Mouse (Mus musculus): ENCODE measurements around the gene Dcxr. TPM values are rescaled to one million over a fixed set of nuclear protein-coding genes. Genes with fewer than 3 reads are reported as not detected.
"Not testable (repeated sequence)": the region's sequence is repeated elsewhere in the genome, so short reads cannot be mapped to it uniquely, and the experiment has no call there.

The Dcxr gene
- 25.3 and 25.8 TPM in 2 replicates for polyA plus RNA-seq (2014; fragmentation: Nextera tagmentation; extraction: Ambion mirVana)

DNA sequence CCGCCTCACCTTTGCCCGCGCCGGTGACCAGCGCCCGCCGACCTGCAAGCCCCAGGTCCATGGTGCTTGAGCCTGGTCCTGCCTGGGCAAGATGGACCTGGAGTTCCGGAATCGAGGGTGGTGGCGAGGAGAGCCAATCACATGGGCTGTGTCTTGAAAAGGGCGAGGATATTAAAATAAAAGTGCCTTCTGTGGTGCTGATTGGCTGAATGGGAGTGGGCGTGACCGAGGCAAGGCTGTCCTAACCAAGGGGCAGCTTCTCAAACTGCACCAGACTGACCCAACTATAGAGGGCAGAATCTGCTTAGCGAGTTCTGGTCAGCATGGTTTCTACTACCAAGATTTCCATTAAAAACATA is at the start of gene Dcxr:
Gene Dcxr, minus strand, starts transcription at position 113 of the 359 bp plus-strand sequence.
- Histone ChIP-seq H3K27ac (ENCODE audit: low read depth) (no peak within 1 kb of the TSS), H3K4me3 (ENCODE audit: low read depth, low read length) (peak within 1 kb of the TSS; percentile 58), H3K4me2 (ENCODE audit: low read length) (peak within 1 kb of the TSS; percentile 84), H3K9ac (ENCODE audit: low read length) (peak within 1 kb of the TSS; percentile 40), H3K36me3 (ENCODE audit: control insufficient read depth, insufficient read depth, low read length) (no peaks in the 10 kb centered on the region), H3K4me1 (replicated peaks; ENCODE audit: control insufficient read depth, insufficient read depth, low read length) (peaks cover 8% of the 10 kb centered on the region), H3K27me3 (replicated peaks; ENCODE audit: control insufficient read depth, insufficient read depth, low read length) (peaks cover 4% of the 10 kb centered on the region; the same call in 1 of the 2 replicates), H3K9me3 (ENCODE audit: control insufficient read depth, low read length) (no peaks in the 10 kb centered on the region)
- DNase-seq (ENCODE audit: low spot score), result peak; percentile 86
- peak; percentile 84 for ATAC-seq (replicated peaks; ENCODE audit: low FRiP score, low TSS enrichment, low read depth)
- WGBS, result under 1% methylated on average over 14 of the region's 14 CpGs

GRCm38 (mm10) chr11:120775774-120776469 is 48.8 kb upstream of the Dcxr start:
- WGBS, result 23% methylated on average over 15 of the region's 15 CpGs
- H3K4me2 ChIP-seq (ENCODE audit: low read length), result 0 out of 2 replicates have a peak overlapping the region, but pooled peaks have one; percentile 23
- peak; percentile 99 for DNase-seq (ENCODE audit: low spot score)

DNA sequence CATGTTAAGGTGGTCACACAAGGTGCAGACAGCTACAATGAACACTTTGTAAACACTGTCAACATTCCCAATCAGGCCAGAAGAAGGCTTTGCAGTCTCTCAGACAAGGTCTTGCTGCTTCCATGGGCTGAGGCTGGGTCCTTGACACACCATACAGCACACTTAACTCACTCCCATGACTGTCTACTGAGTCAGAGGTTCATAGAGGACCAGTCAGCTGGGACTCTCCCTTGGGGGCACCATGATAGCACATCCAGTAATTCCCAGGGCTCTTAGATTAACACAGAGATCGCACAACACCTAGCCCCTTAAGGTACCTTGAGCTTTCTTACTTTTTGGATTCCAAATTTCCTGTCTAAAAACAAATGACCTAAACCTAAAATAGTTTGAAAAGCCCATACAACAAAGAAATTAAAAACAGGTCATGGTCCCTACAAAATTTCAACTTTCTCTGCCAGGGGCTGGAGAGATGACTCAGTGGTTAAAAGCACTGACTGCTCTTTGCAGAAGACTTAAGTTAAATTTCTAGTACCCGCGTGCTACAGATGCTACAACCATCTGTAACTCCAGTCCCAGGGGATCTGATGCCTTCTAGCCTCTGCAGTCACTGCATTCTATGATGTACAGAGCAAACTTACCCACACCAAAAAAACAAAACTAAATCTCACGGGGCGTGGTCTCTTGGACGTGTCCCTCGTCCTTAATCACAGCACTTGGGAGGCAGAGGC is 46.5 kb upstream of the Dcxr start:
- no peaks in the 10 kb centered on the region for H3K36me3 ChIP-seq (ENCODE audit: control insufficient read depth, insufficient read depth, low read length)
- no peak overlapping the region for H3K27ac ChIP-seq (ENCODE audit: low read depth)
- ATAC-seq (replicated peaks; ENCODE audit: low FRiP score, low TSS enrichment, low read depth) (no peak), DNase-seq (ENCODE audit: low spot score) (no peak)
- no peak overlapping the region for H3K9ac ChIP-seq (ENCODE audit: low read length)
- no peaks in the 10 kb centered on the region for H3K27me3 ChIP-seq (replicated peaks; ENCODE audit: control insufficient read depth, insufficient read depth, low read length)
- no peaks in the 10 kb centered on the region for H3K4me1 ChIP-seq (replicated peaks; ENCODE audit: control insufficient read depth, insufficient read depth, low read length)
- H3K9me3 ChIP-seq (ENCODE audit: control insufficient read depth, low read length), result no peaks in the 10 kb centered on the region
- no peak overlapping the region for H3K4me2 ChIP-seq (ENCODE audit: low read length)
- 88% methylated on average over 7 of the region's 7 CpGs for WGBS
- H3K4me3 ChIP-seq (ENCODE audit: low read depth, low read length), result no peak overlapping the region

More at GRCm38 (mm10) chr11:120775774-120776469, 48.8 kb upstream of the Dcxr start:
- no peak overlapping the region for H3K9ac ChIP-seq (ENCODE audit: low read length)
- no peaks in the 10 kb centered on the region for H3K9me3 ChIP-seq (ENCODE audit: control insufficient read depth, low read length)
- no peak overlapping the region for H3K4me3 ChIP-seq (ENCODE audit: low read depth, low read length)
- H3K4me1 ChIP-seq (replicated peaks; ENCODE audit: control insufficient read depth, insufficient read depth, low read length), result no peaks in the 10 kb centered on the region
- H3K27me3 ChIP-seq (replicated peaks; ENCODE audit: control insufficient read depth, insufficient read depth, low read length), result no peaks in the 10 kb centered on the region
- no peak overlapping the region for H3K27ac ChIP-seq (ENCODE audit: low read depth)
- 0 out of 2 replicates have a peak, but pooled peaks cover 9% of the 10 kb centered on the region for H3K36me3 ChIP-seq (ENCODE audit: control insufficient read depth, insufficient read depth, low read length)
- ATAC-seq (replicated peaks; ENCODE audit: low FRiP score, low TSS enrichment, low read depth), result peak; percentile 83

GRCm38 (mm10) chr11:120772749-120773148 is 45.7 kb upstream of the Dcxr start:
- no peaks in the 10 kb centered on the region for H3K27me3 ChIP-seq (replicated peaks; ENCODE audit: control insufficient read depth, insufficient read depth, low read length)
- H3K4me2 ChIP-seq (ENCODE audit: low read length), result no peak overlapping the region
- H3K4me1 ChIP-seq (replicated peaks; ENCODE audit: control insufficient read depth, insufficient read depth, low read length), result no peaks in the 10 kb centered on the region
- ATAC-seq (replicated peaks; ENCODE audit: low FRiP score, low TSS enrichment, low read depth) (no peak), DNase-seq (ENCODE audit: low spot score) (no peak)
- H3K4me3 ChIP-seq (ENCODE audit: low read depth, low read length), result no peak overlapping the region
- H3K9me3 ChIP-seq (ENCODE audit: control insufficient read depth, low read length), result no peaks in the 10 kb centered on the region
- 79% methylated on average over 3 of the region's 3 CpGs for WGBS
- H3K27ac ChIP-seq (ENCODE audit: low read depth), result no peak overlapping the region
- H3K36me3 ChIP-seq (ENCODE audit: control insufficient read depth, insufficient read depth, low read length), result no peaks in the 10 kb centered on the region
- H3K9ac ChIP-seq (ENCODE audit: low read length), result no peak overlapping the region

- DNase-seq (ENCODE audit: low spot score), result no peak
- no peaks in the 10 kb centered on the region for H3K36me3 ChIP-seq (ENCODE audit: control insufficient read depth, insufficient read depth, low read length)
- no peaks in the 10 kb centered on the region for H3K27me3 ChIP-seq (replicated peaks; ENCODE audit: control insufficient read depth, insufficient read depth, low read length)
- H3K4me2 ChIP-seq (ENCODE audit: low read length), result no peak overlapping the region
- WGBS, result 57% methylated on average over 1 of the region's 1 CpGs
- ATAC-seq (replicated peaks; ENCODE audit: low FRiP score, low TSS enrichment, low read depth), result peak; percentile 47; the same call in 1 of the 2 replicates
- H3K4me3 ChIP-seq (ENCODE audit: low read depth, low read length), result no peak overlapping the region
- H3K4me1 ChIP-seq (replicated peaks; ENCODE audit: control insufficient read depth, insufficient read depth, low read length), result no peaks in the 10 kb centered on the region
- no peaks in the 10 kb centered on the region for H3K9me3 ChIP-seq (ENCODE audit: control insufficient read depth, low read length)
- H3K9ac ChIP-seq (ENCODE audit: low read length), result no peak overlapping the region
- no peak overlapping the region for H3K27ac ChIP-seq (ENCODE audit: low read depth)
These were observed 41.1 kb upstream of the Dcxr start for GRCm38 (mm10) chr11:120768206-120768605.

DNA sequence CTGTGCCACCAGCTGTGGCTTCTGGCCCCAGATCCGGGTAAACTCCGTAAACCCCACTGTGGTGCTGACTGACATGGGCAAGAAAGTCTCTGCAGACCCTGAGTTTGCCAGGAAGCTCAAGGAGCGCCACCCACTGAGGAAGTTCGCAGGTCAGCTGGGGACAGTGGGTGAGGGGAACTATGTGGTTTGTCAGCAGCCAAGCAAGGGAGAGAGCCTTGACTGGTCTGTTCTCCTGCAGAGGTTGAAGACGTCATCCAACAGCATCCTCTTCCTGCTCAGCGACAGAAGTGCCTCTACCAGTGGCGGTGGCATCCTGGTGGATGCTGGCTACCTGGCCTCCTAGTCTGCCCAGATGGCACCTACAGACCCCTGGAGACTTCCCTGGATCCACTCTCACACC is 39.9 kb upstream of the Dcxr start:
- H3K4me1 ChIP-seq (replicated peaks; ENCODE audit: control insufficient read depth, insufficient read depth, low read length); H3K36me3 ChIP-seq (ENCODE audit: control insufficient read depth, insufficient read depth, low read length); H3K27me3 ChIP-seq (replicated peaks; ENCODE audit: control insufficient read depth, insufficient read depth, low read length); H3K4me3 ChIP-seq (ENCODE audit: low read depth, low read length); DNase-seq (ENCODE audit: low spot score); H3K4me2 ChIP-seq (ENCODE audit: low read length); H3K9me3 ChIP-seq (ENCODE audit: control insufficient read depth, low read length); H3K9ac ChIP-seq (ENCODE audit: low read length); ATAC-seq (replicated peaks; ENCODE audit: low FRiP score, low TSS enrichment, low read depth); H3K27ac ChIP-seq (ENCODE audit: low read depth): not testable (repeated sequence)
- 61% methylated on average over 3 of the region's 7 CpGs for WGBS

- not testable (repeated sequence) for H3K27ac ChIP-seq (ENCODE audit: low read depth)
- peak; percentile 53 for ATAC-seq (replicated peaks; ENCODE audit: low FRiP score, low TSS enrichment, low read depth)
These were observed 36.3 kb upstream of the Dcxr start for GRCm38 (mm10) chr11:120763121-120763999.

GRCm38 (mm10) chr11:120762672-120763041 is 35.6 kb upstream of the Dcxr start, which contains the start of gene Hmga1b:
Gene Hmga1b, plus strand, starts transcription at chr11:120762794.
- Histone ChIP-seq H3K27ac (ENCODE audit: low read depth) (peak within 1 kb of the TSS; percentile 57; the same call in 1 of the 2 replicates), H3K4me2 (ENCODE audit: low read length) (peak within 1 kb of the TSS; percentile 29), H3K9me3 (ENCODE audit: control insufficient read depth, low read length) (peaks cover 11% of the 10 kb centered on the region)
- H3K4me1 ChIP-seq (replicated peaks; ENCODE audit: control insufficient read depth, insufficient read depth, low read length); H3K4me3 ChIP-seq (ENCODE audit: low read depth, low read length); H3K9ac ChIP-seq (ENCODE audit: low read length); H3K36me3 ChIP-seq (ENCODE audit: control insufficient read depth, insufficient read depth, low read length); H3K27me3 ChIP-seq (replicated peaks; ENCODE audit: control insufficient read depth, insufficient read depth, low read length): not testable (repeated sequence)
- peak; percentile 63 for DNase-seq (ENCODE audit: low spot score)
- WGBS, result 16% methylated on average over 12 of the region's 14 CpGs
- peak; percentile 61; the same call in 1 of the 2 replicates for ATAC-seq (replicated peaks; ENCODE audit: low FRiP score, low TSS enrichment, low read depth)

More at GRCm38 (mm10) chr11:120763121-120763999, 36.3 kb upstream of the Dcxr start:
- not testable (repeated sequence) for H3K27me3 ChIP-seq (replicated peaks; ENCODE audit: control insufficient read depth, insufficient read depth, low read length); H3K9me3 ChIP-seq (ENCODE audit: control insufficient read depth, low read length); H3K4me1 ChIP-seq (replicated peaks; ENCODE audit: control insufficient read depth, insufficient read depth, low read length); H3K4me3 ChIP-seq (ENCODE audit: low read depth, low read length); H3K9ac ChIP-seq (ENCODE audit: low read length); H3K36me3 ChIP-seq (ENCODE audit: control insufficient read depth, insufficient read depth, low read length); DNase-seq (ENCODE audit: low spot score)
- peak overlapping the region; percentile 29 for H3K4me2 ChIP-seq (ENCODE audit: low read length)
- 7% methylated on average over 5 of the region's 23 CpGs for WGBS
